Comparison of ENCODE assay signal across 19 mouse cellular contexts in genomic region chr3:18522562-18522961, GRCm38 (mm10).
A peak's percentile ranks its signal among the peaks of the same experiment; 100 is the strongest.
DNase-seq lines count a peak whose midpoint lies in the region; ATAC-seq and TF ChIP-seq lines count a peak whose summit lies in the region.
"Had no signal": no experiment of that assay in that cellular context is flagged by ENCODE, and none has a peak within 500 bp of the region (broad histone marks: within the 10 kb centered on the region; RNA-seq: fewer than 3 reads in every experiment).

No protein-coding gene starts in this region.

- H3K4me2 ChIP-seq in kidney, embryonic 15.5 days: no peak overlapping the region
- H3K4me2 ChIP-seq in intestine, embryonic 16.5 days (ENCODE audit: low read depth, low read length): no peak overlapping the region
- H3K4me2 ChIP-seq: embryonic facial prominence, embryonic 12.5 days; heart, embryonic 15.5 days; liver, embryonic 12.5 days had no signal

- no peak overlapping the region for H3K4me3 ChIP-seq in kidney, embryonic 15.5 days (replicated peaks)
- no peak overlapping the region for H3K4me3 ChIP-seq in ES-Bruce4 (ENCODE audit: low read depth, low read length)
- H3K4me3 ChIP-seq in intestine, embryonic 16.5 days (ENCODE audit: low read length): no peak overlapping the region
- H3K4me3 ChIP-seq: embryonic facial prominence, embryonic 12.5 days; erythroblast, embryonic 14.5 days; heart, embryonic 15.5 days; liver, embryonic 12.5 days had no signal

- DNase-seq in kidney, postnatal 25 days: no peak
- peak; percentile 14 for DNase-seq in Muller cell, postnatal 12 days (ENCODE audit: inconsistent ontology term)
- DNase-seq in embryo, embryonic 11.5 days (ENCODE audit: low read depth, low spot score): peak; percentile 4
- DNase-seq in gastrocnemius, postnatal 4 days (ENCODE audit: low spot score in 2 of 2): no peak
- DNase-seq: adrenal gland, postnatal 25 days; cerebellum, adult 11-12 months; cerebellum, postnatal 14 days; gastrocnemius, postnatal 25 days; heart, postnatal 4 days; lung, adult 2 months; thymus, adult 18-20 months had no signal

- no peaks in the 10 kb centered on the region for H3K27me3 ChIP-seq in kidney, embryonic 15.5 days
- H3K27me3 ChIP-seq in ES-Bruce4 (ENCODE audit: control insufficient read depth, insufficient read depth, low read length, poor library complexity, severe bottlenecking): no peaks in the 10 kb centered on the region
- H3K27me3 ChIP-seq in intestine, embryonic 16.5 days (replicated peaks; ENCODE audit: control insufficient read depth, insufficient read depth, low read length): no peaks in the 10 kb centered on the region
- H3K27me3 ChIP-seq: embryonic facial prominence, embryonic 12.5 days; heart, embryonic 15.5 days; liver, embryonic 12.5 days had no signal

- no peak overlapping the region for H3K9ac ChIP-seq in kidney, embryonic 15.5 days
- no peak overlapping the region for H3K9ac ChIP-seq in ES-Bruce4 (ENCODE audit: low read depth, poor library complexity, severe bottlenecking)
- H3K9ac ChIP-seq in intestine, embryonic 16.5 days (ENCODE audit: low read depth, low read length): no peak overlapping the region
- H3K9ac ChIP-seq: embryonic facial prominence, embryonic 12.5 days; heart, embryonic 15.5 days; liver, embryonic 12.5 days had no signal

- H3K4me1 ChIP-seq in kidney, embryonic 15.5 days: peaks cover 4% of the 10 kb centered on the region; the same call in 1 of the 2 replicates
- H3K4me1 ChIP-seq in ES-Bruce4 (ENCODE audit: control insufficient read depth, insufficient read depth, low read length): peaks cover 3% of the 10 kb centered on the region
- no peaks in the 10 kb centered on the region for H3K4me1 ChIP-seq in intestine, embryonic 16.5 days (ENCODE audit: control insufficient read depth, insufficient read depth, low read length)
- H3K4me1 ChIP-seq: embryonic facial prominence, embryonic 12.5 days; heart, embryonic 15.5 days; liver, embryonic 12.5 days had no signal

- WGBS in kidney, embryonic 15.5 days: 20% methylated on average over 3 of the region's 3 CpGs
- 47% methylated on average over 3 of the region's 3 CpGs for WGBS in intestine, embryonic 16.5 days

- H3K27ac ChIP-seq in kidney, embryonic 15.5 days: no peak overlapping the region
- H3K27ac ChIP-seq in ES-Bruce4 (ENCODE audit: insufficient read depth, low read length): no peak overlapping the region
- H3K27ac ChIP-seq in intestine, embryonic 16.5 days (ENCODE audit: low read length): no peak overlapping the region
- H3K27ac ChIP-seq: embryonic facial prominence, embryonic 12.5 days; heart, embryonic 15.5 days; liver, embryonic 12.5 days had no signal

- 0 out of 2 replicates have a peak, but pooled peaks have one; percentile 27 for TF ChIP-seq EP300 in ES-Bruce4 (IDR thresholded peaks at IDR 0.05; ENCODE audit: insufficient read depth, low read depth, low read length)

- peak; percentile 73 for ATAC-seq in kidney, embryonic 15.5 days (replicated peaks; ENCODE audit: low FRiP score)
- ATAC-seq in intestine, embryonic 16.5 days: no peak
- ATAC-seq: forebrain, embryonic 14.5 days; liver, embryonic 12.5 days had no signal

- H3K9me3 ChIP-seq in kidney, embryonic 15.5 days (replicated peaks): no peaks in the 10 kb centered on the region
- 0 out of 2 replicates have a peak, but pooled peaks cover 5% of the 10 kb centered on the region for H3K9me3 ChIP-seq in ES-Bruce4 (replicated peaks; ENCODE audit: control insufficient read depth, insufficient read depth, low read length, poor library complexity, severe bottlenecking)
- H3K9me3 ChIP-seq in intestine, embryonic 16.5 days (ENCODE audit: control insufficient read depth, low read length): no peaks in the 10 kb centered on the region
- H3K9me3 ChIP-seq: embryonic facial prominence, embryonic 12.5 days; heart, embryonic 15.5 days; liver, embryonic 12.5 days had no signal

- no peak for TF ChIP-seq POLR2A in ES-Bruce4 (IDR thresholded peaks at IDR 0.05; ENCODE audit: insufficient read depth, low read length)

- no peak for TF ChIP-seq CTCF in ES-Bruce4 (IDR thresholded peaks at IDR 0.05; ENCODE audit: low read depth, low read length)

- no peaks in the 10 kb centered on the region for H3K36me3 ChIP-seq in kidney, embryonic 15.5 days
- H3K36me3 ChIP-seq in ES-Bruce4 (ENCODE audit: control insufficient read depth, insufficient read depth, low read length, poor library complexity, severe bottlenecking): no peaks in the 10 kb centered on the region; the same call in 1 of the 2 replicates
- no peaks in the 10 kb centered on the region for H3K36me3 ChIP-seq in intestine, embryonic 16.5 days (ENCODE audit: control insufficient read depth, insufficient read depth, low read length)
- H3K36me3 ChIP-seq: embryonic facial prominence, embryonic 12.5 days; heart, embryonic 15.5 days; liver, embryonic 12.5 days had no signal

Comparison
In these comparisons a context has a peak if more than half of its experiments do, and no peak if none do; other contexts are left out.
1. DNase-seq: peak in Muller cell, postnatal 12 days (single experiment) and embryo, embryonic 11.5 days (single experiment); none in kidney, postnatal 25 days (0 of 2) and gastrocnemius, postnatal 4 days (0 of 2).